Mouse (Mus musculus) intestine, postnatal 0 days (tissue): Measurements from ENCODE around the gene Clec4b2. TPM values are rescaled to one million over a fixed set of nuclear protein-coding genes. Genes with fewer than 3 reads are reported as not detected.
"Not testable (repeated sequence)": the region's sequence is repeated elsewhere in the genome, so short reads cannot be mapped to it uniquely, and the experiment has no call there.

ENCODE experiments used
- ATAC-seq: fragments of 200-750 bp; cut with Nextera tagmentation; 2 replicates; pipeline ENCODE4 v1.8.0; 2017; ENCODE audit warnings: mild to moderate bottlenecking, moderate TSS enrichment, moderate library complexity
- H3K27ac ChIP-seq: fragments of 300-500 bp; sonication (generic); 2 replicates; pipeline ENCODE4 v1.5.1; 2014; ENCODE audit warnings: mild to moderate bottlenecking, low read depth, low read length, moderate library complexity
- H3K27me3 ChIP-seq: fragments of 300-500 bp; sonication (generic); replicated peaks from 2 replicates; pipeline ENCODE4 v1.6.1; 2014; ENCODE audit warnings: low read length, mixed read lengths; ENCODE audit not compliant: control insufficient read depth, insufficient read depth
- H3K36me3 ChIP-seq: fragments of 300-500 bp; sonication (generic); 2 replicates; pipeline ENCODE4 v1.6.1; 2014; ENCODE audit warnings: mild to moderate bottlenecking, moderate library complexity; ENCODE audit not compliant: control insufficient read depth, insufficient read depth
- H3K4me1 ChIP-seq: fragments of 300-500 bp; sonication (generic); replicated peaks from 2 replicates; pipeline ENCODE4 v1.6.1; 2014; ENCODE audit warnings: antibody characterized with exemption, low read length, mixed read lengths; ENCODE audit not compliant: control insufficient read depth, insufficient read depth
- H3K4me2 ChIP-seq: fragments of 300-500 bp; sonication (generic); replicated peaks from 2 replicates; pipeline ENCODE4 v1.6.1; 2014; ENCODE audit warnings: low read depth, mild to moderate bottlenecking, moderate library complexity
- H3K4me3 ChIP-seq: fragments of 300-500 bp; sonication (generic); 2 replicates; pipeline ENCODE4 v1.5.1; 2014; ENCODE audit warnings: low read depth, low read length
- H3K9ac ChIP-seq: fragments of 300-500 bp; sonication (generic); 2 replicates; pipeline ENCODE4 v1.6.1; 2014; ENCODE audit warnings: mild to moderate bottlenecking, low read depth, low read length
- H3K9me3 ChIP-seq: fragments of 300-500 bp; sonication (generic); 2 replicates; pipeline ENCODE4 v1.6.1; 2016; ENCODE audit warnings: mixed run types; ENCODE audit not compliant: control insufficient read depth
- CTCF ChIP-seq: sonication (generic); IDR thresholded peaks from 2 replicates; pipeline ENCODE4 v1.5.1; 2016; ENCODE audit warnings: low read depth, mild to moderate bottlenecking, control low read depth, antibody characterized with exemption, moderate library complexity
- WGBS: fragments of 180-500 bp; shearing (Covaris S2); extraction: QIAGEN DNeasy Blood & Tissue Kit; methylation state at CpG from one replicate; pipeline ENCODE4 v1.1.7; 2014; 5-methylcytosine and 5-hydroxymethylcytosine counted together
- polyA plus RNA-seq: library from polyadenylated mRNA; unstranded; fragments of >200 nt; fragmentation: Nextera tagmentation; extraction: Ambion mirVana; gene quantifications from 2 replicates; pipeline ENCODE4 v1.2.1, GENCODE M21; 2015

Clec4b2 gene
- polyA plus RNA-seq, 1 experiment from 2014 or later, result not detected

- WGBS, result 46% methylated on average over 3 of the region's 3 CpGs
- Histone ChIP-seq H3K9me3 (no peaks in the 10 kb centered on the region), H3K4me2 (no peak within 1 kb of the TSS), H3K4me3 (no peak within 1 kb of the TSS), H3K36me3 (no peaks in the 10 kb centered on the region), H3K4me1 (no peaks in the 10 kb centered on the region), H3K27ac (no peak within 1 kb of the TSS), H3K27me3 (no peaks in the 10 kb centered on the region), H3K9ac (no peak within 1 kb of the TSS)
- no peak for ATAC-seq
- no peak for TF ChIP-seq CTCF
Observed at GRCm38 (mm10) chr6:123229644-123230043, 57.0 kb downstream of the Clec4b2 start, which contains the start of gene Clec4n. Clec4n (plus strand) TSS chr6:123229843.

GRCm38 (mm10) chr6:123231149-123231548 lies 58.5 kb downstream of the Clec4b2 start:
- ATAC-seq, result no peak
- H3K9me3 ChIP-seq, result no peaks in the 10 kb centered on the region
- no peak overlapping the region for H3K4me2 ChIP-seq
- 59% methylated on average over 2 of the region's 2 CpGs for WGBS
- no peak overlapping the region for H3K9ac ChIP-seq
- H3K4me1 ChIP-seq, result no peaks in the 10 kb centered on the region
- no peak overlapping the region for H3K4me3 ChIP-seq
- H3K36me3 ChIP-seq, result no peaks in the 10 kb centered on the region
- H3K27ac ChIP-seq, result no peak overlapping the region
- no peak for TF ChIP-seq CTCF
- H3K27me3 ChIP-seq, result no peaks in the 10 kb centered on the region

- H3K9ac ChIP-seq, result no peak overlapping the region
- H3K4me3 ChIP-seq, result no peak overlapping the region
- no peaks in the 10 kb centered on the region for H3K4me1 ChIP-seq
- H3K9me3 ChIP-seq, result no peaks in the 10 kb centered on the region
- no peak overlapping the region for H3K4me2 ChIP-seq
- no peaks in the 10 kb centered on the region for H3K27me3 ChIP-seq
- no peak for ATAC-seq
- H3K36me3 ChIP-seq, result no peaks in the 10 kb centered on the region
- H3K27ac ChIP-seq, result no peak overlapping the region
- no peak for TF ChIP-seq CTCF
Observed at GRCm38 (mm10) chr6:123237582-123237981, 64.9 kb downstream of the Clec4b2 start.

GRCm38 (mm10) chr6:123244201-123244600 lies 71.5 kb downstream of the Clec4b2 start:
- Histone ChIP-seq H3K27ac (no peak overlapping the region), H3K27me3 (no peaks in the 10 kb centered on the region), H3K9ac (no peak overlapping the region), H3K36me3 (no peaks in the 10 kb centered on the region), H3K9me3 (no peaks in the 10 kb centered on the region), H3K4me1 (no peaks in the 10 kb centered on the region), H3K4me3 (no peak overlapping the region), H3K4me2 (no peak overlapping the region)
- ATAC-seq, result no peak
- WGBS, result 79% methylated on average over 5 of the region's 5 CpGs
- no peak for TF ChIP-seq CTCF

- H3K4me3 ChIP-seq, H3K27ac ChIP-seq, ATAC-seq, H3K36me3 ChIP-seq, H3K4me1 ChIP-seq, H3K9me3 ChIP-seq, H3K9ac ChIP-seq, H3K27me3 ChIP-seq, H3K4me2 ChIP-seq: not testable (repeated sequence)
- WGBS, result 85% methylated on average over 2 of the region's 2 CpGs
Observed at GRCm38 (mm10) chr6:123248862-123249261, 76.2 kb downstream of the Clec4b2 start.

GRCm38 (mm10) chr6:123252735-123253134 lies 80.0 kb downstream of the Clec4b2 start:
- Histone ChIP-seq H3K27ac (no peak overlapping the region), H3K36me3 (no peaks in the 10 kb centered on the region), H3K4me3 (no peak overlapping the region), H3K4me2 (no peak overlapping the region), H3K9me3 (no peaks in the 10 kb centered on the region), H3K9ac (no peak overlapping the region), H3K27me3 (no peaks in the 10 kb centered on the region), H3K4me1 (no peaks in the 10 kb centered on the region)
- TF ChIP-seq CTCF, result no peak
- ATAC-seq, result no peak

Other genes starting within 250 kb of the Clec4b2 start
- gene Clec4a3, start 220.4 kb upstream of the Clec4b2 start, polyA plus RNA-seq, result 0.78 and 1.0 TPM in 2 replicates
- gene Clec4a4, start 182.5 kb upstream of the Clec4b2 start, polyA plus RNA-seq, result not detected in 2 replicates
- gene Clec4b1, start 122.9 kb upstream of the Clec4b2 start, polyA plus RNA-seq, result not detected in 2 replicates
- gene Clec4a2, start 66.5 kb upstream of the Clec4b2 start, polyA plus RNA-seq, result 5.1 and 5.4 TPM in 2 replicates
- 4.7 and 6.4 TPM in 2 replicates for gene Clec4n, start 57.0 kb downstream of the Clec4b2 start, polyA plus RNA-seq
- gene Clec4d, start 89.2 kb downstream of the Clec4b2 start, polyA plus RNA-seq, result 0.14 and 0.31 TPM in 2 replicates
- gene Clec4e, start 117.0 kb downstream of the Clec4b2 start, polyA plus RNA-seq, result not detected in 2 replicates
- gene Vmn2r19, start 135.4 kb downstream of the Clec4b2 start, polyA plus RNA-seq, result not detected in 2 replicates
- gene Vmn2r20, start 245.2 kb downstream of the Clec4b2 start, polyA plus RNA-seq, result not detected in 2 replicates